Mouse (Mus musculus) MEL (cell line): ENCODE measurements around the gene Ccdc173. TPM values are rescaled to one million over a fixed set of nuclear protein-coding genes. Genes with fewer than 3 reads are reported as not detected.

Experiments
- DNase-seq: peaks from one replicate; pipeline ENCODE4 v3.0.0; 2011; ENCODE audit warnings: low read depth, low spot score
- H3K27ac ChIP-seq: 2 replicates; pipeline ENCODE4 v1.5.1; 2012; ENCODE audit warnings: low read depth, mild to moderate bottlenecking, control low read depth, low read length, moderate library complexity; ENCODE audit not compliant: control insufficient read depth
- H3K27me3 ChIP-seq, 2 experiments: fragments of 150-350 bp in 1 of 2; sonication (generic) in 1 of 2; 2 replicates each; pipeline ENCODE4 v1.6.1; 2012; ENCODE audit warnings: low read length in 2 of 2, mild to moderate bottlenecking in 2 of 2, improper control_type of control experiment in 1 of 2, moderate library complexity in 1 of 2; ENCODE audit not compliant: insufficient read depth in 2 of 2, control insufficient read depth in 1 of 2
- H3K36me3 ChIP-seq, 2 experiments: 2 replicates each; pipeline ENCODE4 v1.6.1; 2012 to 2014; ENCODE audit warnings: low read length in 2 of 2, improper control_type of control experiment in 1 of 2, inconsistent platforms in 1 of 2, mild to moderate bottlenecking in 1 of 2; ENCODE audit not compliant: insufficient read depth in 2 of 2, control insufficient read depth in 1 of 2
- H3K4me1 ChIP-seq, 2 experiments: fragments of 150-350 bp in 1 of 2; sonication (generic) in 1 of 2; 2 replicates each; pipeline ENCODE4 v1.6.1; 2012; ENCODE audit warnings: low read length in 2 of 2, improper control_type of control experiment in 1 of 2, mild to moderate bottlenecking in 1 of 2; ENCODE audit not compliant: insufficient read depth in 2 of 2, control insufficient read depth in 1 of 2
- H3K4me3 ChIP-seq, 2 experiments: fragments of 150-350 bp in 1 of 2; sonication (generic) in 1 of 2; 2 replicates each; pipeline ENCODE4 v1.5.1; 2012; ENCODE audit warnings: low read depth in 2 of 2, low read length in 2 of 2, mild to moderate bottlenecking in 2 of 2, moderate library complexity in 2 of 2, control low read depth in 1 of 2, improper control_type of control experiment in 1 of 2; ENCODE audit not compliant: control insufficient read depth in 1 of 2, insufficient read depth in 1 of 2
- H3K79me2 ChIP-seq: 2 replicates; pipeline ENCODE4 v1.6.1; 2012; ENCODE audit warnings: mild to moderate bottlenecking, low read length, moderate library complexity; ENCODE audit not compliant: control insufficient read depth, poor library complexity, insufficient read depth
- H3K9ac ChIP-seq: 2 replicates; pipeline ENCODE4 v1.6.1; 2012; ENCODE audit warnings: low read depth, mild to moderate bottlenecking, control low read depth, low read length, moderate library complexity; ENCODE audit not compliant: control insufficient read depth, poor library complexity, severe bottlenecking
- H3K9me3 ChIP-seq: fragments of 150-350 bp; sonication (generic); replicated peaks from 2 replicates; pipeline ENCODE4 v1.6.1; 2012; ENCODE audit warnings: mild to moderate bottlenecking, low read length, improper control_type of control experiment, moderate library complexity; ENCODE audit not compliant: insufficient read depth
- BHLHE40 ChIP-seq: IDR thresholded peaks from 2 replicates; pipeline ENCODE4 v1.6.1; 2012; ENCODE audit warnings: low read depth, mild to moderate bottlenecking, inconsistent platforms, low read length, improper control_type of control experiment, borderline replicate concordance
- CHD2 ChIP-seq: IDR thresholded peaks from 2 replicates; pipeline ENCODE4 v1.6.1; 2011; ENCODE audit warnings: low read length, improper control_type of control experiment
- CTCF ChIP-seq, 3 experiments: IDR thresholded peaks in 2 of 3; conservative IDR thresholded peaks in 1 of 3; 2 replicates each; pipeline ENCODE4 v1.5.1; 2011 to 2012; ENCODE audit warnings: low read length in 3 of 3, low read depth in 2 of 3, mild to moderate bottlenecking in 2 of 3, improper control_type of control experiment in 1 of 3, inconsistent platforms in 1 of 3, mixed read lengths in 1 of 3, moderate library complexity in 1 of 3; ENCODE audit not compliant: control insufficient read depth in 1 of 3, insufficient read depth in 1 of 3, poor library complexity in 1 of 3, severe bottlenecking in 1 of 3
- E2F4 ChIP-seq: IDR thresholded peaks from 2 replicates; pipeline ENCODE4 v1.6.1; 2011; ENCODE audit warnings: low read depth, low read length, improper control_type of control experiment, borderline replicate concordance
- ELF1 ChIP-seq: IDR thresholded peaks from 2 replicates; pipeline ENCODE4 v1.6.1; 2014; ENCODE audit warnings: low read depth, mild to moderate bottlenecking, inconsistent platforms, low read length, improper control_type of control experiment, moderate library complexity
- EP300 ChIP-seq, 2 experiments: IDR thresholded peaks; 2 replicates each; pipeline ENCODE4 v1.6.1; 2011; ENCODE audit warnings: improper control_type of control experiment in 2 of 2, low read length in 2 of 2, low read depth in 1 of 2, mild to moderate bottlenecking in 1 of 2
- ETS1 ChIP-seq: IDR thresholded peaks from 2 replicates; pipeline ENCODE4 v1.6.1; 2012; ENCODE audit warnings: low read depth, mild to moderate bottlenecking, inconsistent platforms, low read length, improper control_type of control experiment, moderate library complexity
- GABPA ChIP-seq: IDR thresholded peaks from 2 replicates; pipeline ENCODE4 v1.6.1; 2012; ENCODE audit warnings: low read depth, mild to moderate bottlenecking, inconsistent platforms, low read length, improper control_type of control experiment, moderate library complexity
- GATA1 ChIP-seq: IDR thresholded peaks from 2 replicates; pipeline ENCODE4 v1.6.1; 2011; ENCODE audit warnings: low read depth, low read length, improper control_type of control experiment
- HCFC1 ChIP-seq: IDR thresholded peaks from 2 replicates; pipeline ENCODE4 v1.6.1; 2012; ENCODE audit warnings: low read depth, mild to moderate bottlenecking, inconsistent platforms, low read length, improper control_type of control experiment, moderate library complexity
- JUND ChIP-seq: IDR thresholded peaks from 2 replicates; pipeline ENCODE4 v1.6.1; 2011; ENCODE audit warnings: low read depth, mild to moderate bottlenecking, improper control_type of control experiment, low read length
- KAT2A ChIP-seq: conservative IDR thresholded peaks from 2 replicates; pipeline ENCODE4 v1.6.1; 2012; ENCODE audit warnings: low read depth, low read length, improper control_type of control experiment, inconsistent platforms
- MAFK ChIP-seq: IDR thresholded peaks from 2 replicates; pipeline ENCODE4 v1.6.1; 2011; ENCODE audit warnings: low read depth, mild to moderate bottlenecking, low read length, improper control_type of control experiment, borderline replicate concordance
- MAX ChIP-seq: IDR thresholded peaks from 2 replicates; pipeline ENCODE4 v1.6.1; 2011; ENCODE audit warnings: low read length, improper control_type of control experiment
- MAZ ChIP-seq: IDR thresholded peaks from 2 replicates; pipeline ENCODE4 v1.6.1; 2012; ENCODE audit warnings: low read depth, mild to moderate bottlenecking, inconsistent platforms, low read length, improper control_type of control experiment
- MEF2A ChIP-seq: IDR thresholded peaks from 2 replicates; pipeline ENCODE4 v1.6.1; 2014; ENCODE audit warnings: low read depth, mild to moderate bottlenecking, inconsistent platforms, low read length, improper control_type of control experiment; ENCODE audit not compliant: poor library complexity, insufficient replicate concordance, severe bottlenecking; ENCODE audit errors: extremely low read depth
- MXI1 ChIP-seq: IDR thresholded peaks from 2 replicates; pipeline ENCODE4 v1.6.1; 2011; ENCODE audit warnings: mild to moderate bottlenecking, low read depth, low read length, improper control_type of control experiment
- MYB ChIP-seq: IDR thresholded peaks from 2 replicates; pipeline ENCODE4 v1.6.1; 2011; ENCODE audit warnings: mild to moderate bottlenecking, low read depth, low read length, improper control_type of control experiment
- MYC ChIP-seq: IDR thresholded peaks from 2 replicates; pipeline ENCODE4 v1.6.1; 2011; ENCODE audit warnings: low read depth, mild to moderate bottlenecking, low read length, improper control_type of control experiment, moderate library complexity
- NELFE ChIP-seq: IDR thresholded peaks from 2 replicates; pipeline ENCODE4 v1.6.1; 2011; ENCODE audit warnings: low read depth, low read length, improper control_type of control experiment
- NRF1 ChIP-seq: IDR thresholded peaks from 2 replicates; pipeline ENCODE4 v1.6.1; 2014; ENCODE audit warnings: low read depth, mild to moderate bottlenecking, inconsistent platforms, low read length, improper control_type of control experiment, moderate library complexity; ENCODE audit not compliant: poor library complexity, insufficient read depth, severe bottlenecking
- POLR2A ChIP-seq, 2 experiments: IDR thresholded peaks; 2 replicates each; pipeline ENCODE4 v1.6.1; 2011 to 2012; ENCODE audit warnings: low read length in 2 of 2, mild to moderate bottlenecking in 2 of 2, control low read depth in 1 of 2, improper control_type of control experiment in 1 of 2, low read depth in 1 of 2, moderate library complexity in 1 of 2; ENCODE audit not compliant: control insufficient read depth in 1 of 2, insufficient read depth in 1 of 2, poor library complexity in 1 of 2
- POLR2AphosphoS2 ChIP-seq: IDR thresholded peaks from 2 replicates; pipeline ENCODE4 v1.6.1; 2011; ENCODE audit warnings: low read length, improper control_type of control experiment
- POLR2AphosphoS5 ChIP-seq: IDR thresholded peaks from 2 replicates; pipeline ENCODE4 v1.6.1; 2012; ENCODE audit warnings: low read depth, borderline replicate concordance, mild to moderate bottlenecking, inconsistent platforms, low read length, moderate library complexity, mixed read lengths
- RAD21 ChIP-seq: IDR thresholded peaks from 2 replicates; pipeline ENCODE4 v1.6.1; 2011; ENCODE audit warnings: mild to moderate bottlenecking, low read depth, low read length, improper control_type of control experiment
- RCOR1 ChIP-seq: IDR thresholded peaks from 2 replicates; pipeline ENCODE4 v1.6.1; 2012; ENCODE audit warnings: low read depth, mild to moderate bottlenecking, inconsistent platforms, low read length, improper control_type of control experiment
- SIN3A ChIP-seq: IDR thresholded peaks from 2 replicates; pipeline ENCODE4 v1.6.1; 2012; ENCODE audit warnings: low read length, improper control_type of control experiment, inconsistent platforms
- SMC3 ChIP-seq: IDR thresholded peaks from 2 replicates; pipeline ENCODE4 v1.6.1; 2011; ENCODE audit warnings: low read depth, low read length, improper control_type of control experiment
- TAL1 ChIP-seq: IDR thresholded peaks from 2 replicates; pipeline ENCODE4 v1.6.1; 2012; ENCODE audit warnings: mild to moderate bottlenecking, inconsistent platforms, low read length, moderate library complexity, mixed read lengths
- TBP ChIP-seq: IDR thresholded peaks from 2 replicates; pipeline ENCODE4 v1.8.0; 2011; ENCODE audit warnings: low read depth, low read length, improper control_type of control experiment
- TCF12 ChIP-seq: IDR thresholded peaks from 2 replicates; pipeline ENCODE4 v1.6.1; 2014; ENCODE audit warnings: low read depth, mild to moderate bottlenecking, inconsistent platforms, low read length, improper control_type of control experiment, moderate library complexity
- UBTF ChIP-seq: IDR thresholded peaks from 2 replicates; pipeline ENCODE4 v1.6.1; 2012; ENCODE audit warnings: low read depth, mild to moderate bottlenecking, inconsistent platforms, low read length, improper control_type of control experiment, moderate library complexity, borderline replicate concordance; ENCODE audit not compliant: insufficient read depth
- USF1 ChIP-seq: IDR thresholded peaks from 2 replicates; pipeline ENCODE4 v1.6.1; 2014; ENCODE audit warnings: low read depth, mild to moderate bottlenecking, inconsistent platforms, low read length, improper control_type of control experiment, moderate library complexity
- USF2 ChIP-seq, 2 experiments: IDR thresholded peaks; 2 replicates each; pipeline ENCODE4 v1.6.1; 2011 to 2012; ENCODE audit warnings: improper control_type of control experiment in 2 of 2, low read length in 2 of 2, borderline replicate concordance in 1 of 2, inconsistent platforms in 1 of 2, low read depth in 1 of 2, mild to moderate bottlenecking in 1 of 2; ENCODE audit not compliant: insufficient read depth in 1 of 2
- ZC3H11A ChIP-seq: IDR thresholded peaks from 2 replicates; pipeline ENCODE4 v1.6.1; 2012; ENCODE audit warnings: low read depth, mild to moderate bottlenecking, inconsistent platforms, low read length, improper control_type of control experiment
- ZKSCAN1 ChIP-seq: IDR thresholded peaks from 2 replicates; pipeline ENCODE4 v1.6.1; 2012; ENCODE audit warnings: low read depth, mild to moderate bottlenecking, inconsistent platforms, low read length, improper control_type of control experiment, moderate library complexity
- ZMIZ1 ChIP-seq: IDR thresholded peaks from 2 replicates; pipeline ENCODE4 v1.6.1; 2012; ENCODE audit warnings: low read depth, mild to moderate bottlenecking, inconsistent platforms, low read length, improper control_type of control experiment, moderate library complexity
- ZNF384 ChIP-seq: IDR thresholded peaks from 2 replicates; pipeline ENCODE4 v1.6.1; 2012; ENCODE audit warnings: low read depth, mild to moderate bottlenecking, inconsistent platforms, low read length, improper control_type of control experiment
- polyA plus RNA-seq, 2 experiments: library from polyadenylated mRNA; stranded (reverse) in 1 of 2; unstranded in 1 of 2; fragments of >175 nt in 1 of 2; fragments of >200 nt in 1 of 2; gene quantifications; 2 replicates each; pipeline versions ENCODE4 v1.2.1 to v1.2.4; 2012; ENCODE audit warnings: low replicate concordance in 2 of 2, low read depth in 1 of 2; ENCODE audit not compliant: insufficient read length in 2 of 2, insufficient read depth in 1 of 2, missing spikeins in 1 of 2
- total RNA-seq: library from RNA; depleted of rRNA; stranded (reverse); fragments of 300-350 nt; gene quantifications from 2 replicates; pipeline ENCODE4 v1.2.3, GENCODE M21; 2012

Ccdc173 gene
- total and polyA plus RNA-seq, 3 experiments: 1.1 to 1.9 TPM; not detected in 1

DNA sequence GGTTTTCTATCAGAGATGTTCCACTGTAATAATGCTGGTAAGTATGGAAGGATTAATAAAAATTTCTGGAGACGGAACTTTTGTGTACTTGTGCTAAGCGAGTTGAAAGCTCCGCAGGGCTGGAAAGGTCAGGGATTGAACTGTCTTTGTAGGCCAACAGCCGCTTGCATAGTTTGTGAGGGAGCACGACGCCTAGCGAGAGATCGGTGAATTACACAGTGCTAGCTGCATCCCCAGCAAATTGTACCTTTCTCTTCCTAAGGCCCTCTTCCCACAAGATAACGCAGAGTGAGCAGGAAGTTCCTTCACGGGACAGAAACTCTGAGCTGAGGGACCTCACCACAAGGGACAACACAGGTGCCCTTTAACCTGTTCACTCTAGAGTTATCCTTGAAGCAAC, 910 bp upstream of the Ccdc173 start:
- Histone ChIP-seq H3K36me3 (peaks cover 7% of the 10 kb centered on the region in 2 experiments; a peak in 3 of 4 replicates), H3K9me3 (no peaks in the 10 kb centered on the region), H3K79me2 (0 out of 2 replicates have a peak, but pooled peaks cover 3% of the 10 kb centered on the region), H3K4me3 (peak overlapping the region; percentile 76 to 83), H3K27ac (peak overlapping the region; percentile 54), H3K4me1 (peaks cover 3 to 6% of the 10 kb centered on the region in 2 experiments; a peak in 3 of 4 replicates), H3K9ac (peak overlapping the region; percentile 78), H3K27me3 (no peaks in the 10 kb centered on the region)
- peak; percentile 97 for DNase-seq
- TF ChIP-seq BHLHE40 (no peak), GATA1 (peak; percentile 57), ZNF384 (no peak), ZMIZ1 (no peak), MAFK (no peak), TBP (peak; percentile 73), KAT2A (no peak), USF1 (no peak), NELFE (0 out of 2 replicates have a peak, but pooled peaks have one; percentile 33), MYB (no peak), SIN3A (peak; percentile 77), POLR2AphosphoS5 (no peak), ZC3H11A (no peak), UBTF (no peak), TAL1 (no peak), GABPA (no peak), MEF2A (no peak), ZKSCAN1 (no peak), E2F4 (no peak), MYC (no peak), HCFC1 (peak; percentile 47; the same call in 1 of the 2 replicates), MXI1 (no peak), MAZ (no peak), NRF1 (no peak), EP300 (IDR thresholded peaks at IDR 0.05; ENCODE audit: low read depth in 1 of 2, low read length in 2 of 2) (no peak), MAX (no peak), POLR2AphosphoS2 (no peak), ETS1 (0 out of 2 replicates have a peak, but pooled peaks have one; percentile 1), ELF1 (0 out of 2 replicates have a peak, but pooled peaks have one; percentile 22), RCOR1 (no peak), CHD2 (no peak), SMC3 (peak; percentile 57), POLR2A (IDR thresholded peaks at IDR 0.05; ENCODE audit: control insufficient read depth in 1 of 2, insufficient read depth in 1 of 2, low read depth in 1 of 2, low read length in 2 of 2, poor library complexity in 1 of 2) (no peak; a peak in 1 of 4 replicates), RAD21 (peak; percentile 48), CTCF (IDR thresholded peaks at IDR 0.05 in 2 of 3, conservative IDR thresholded peaks at IDR 0.05 in 1 of 3; ENCODE audit: control insufficient read depth in 1 of 3, insufficient read depth in 1 of 3, low read depth in 2 of 3, low read length in 3 of 3, poor library complexity in 1 of 3, severe bottlenecking in 1 of 3) (peak; percentile 74 to 97 (median 77)), JUND (no peak), USF2 (IDR thresholded peaks at IDR 0.05; ENCODE audit: borderline replicate concordance in 1 of 2, insufficient read depth in 1 of 2, low read depth in 1 of 2, low read length in 2 of 2) (no peak), TCF12 (no peak)
